Mouse (Mus musculus) C2C12 (cell line): ENCODE measurements around the gene Arhgap24.

Source experiments
- CEBPB ChIP-seq: IDR thresholded peaks from one replicate; pipeline ENCODE4 v1.6.1; 2011; ENCODE audit warnings: low read depth, mild to moderate bottlenecking, control low read depth, moderate library complexity
- CTCF ChIP-seq: IDR thresholded peaks from one replicate; pipeline ENCODE4 v1.5.1; 2011; ENCODE audit not compliant: control insufficient read depth, insufficient read depth, insufficient read length
- FOSL1 ChIP-seq: IDR thresholded peaks from one replicate; pipeline ENCODE4 v1.8.0; 2011; ENCODE audit warnings: mild to moderate bottlenecking, low read length; ENCODE audit not compliant: poor library complexity, insufficient read depth, severe bottlenecking
- MAX ChIP-seq: IDR thresholded peaks from one replicate; pipeline ENCODE4 v1.6.1; 2011; ENCODE audit warnings: mild to moderate bottlenecking, control low read depth
- MYOD1 ChIP-seq: IDR thresholded peaks from one replicate; pipeline ENCODE4 v1.6.1; 2011; ENCODE audit warnings: low read depth; ENCODE audit not compliant: control insufficient read depth, insufficient read length
- MYOG ChIP-seq: IDR thresholded peaks from one replicate; pipeline ENCODE4 v1.6.1; 2011; ENCODE audit not compliant: control insufficient read depth, insufficient read length; ENCODE audit errors: extremely low read depth
- USF1 ChIP-seq: IDR thresholded peaks from one replicate; pipeline ENCODE4 v1.6.1; 2011; ENCODE audit warnings: low read depth, mild to moderate bottlenecking, control low read depth, moderate library complexity

DNA sequence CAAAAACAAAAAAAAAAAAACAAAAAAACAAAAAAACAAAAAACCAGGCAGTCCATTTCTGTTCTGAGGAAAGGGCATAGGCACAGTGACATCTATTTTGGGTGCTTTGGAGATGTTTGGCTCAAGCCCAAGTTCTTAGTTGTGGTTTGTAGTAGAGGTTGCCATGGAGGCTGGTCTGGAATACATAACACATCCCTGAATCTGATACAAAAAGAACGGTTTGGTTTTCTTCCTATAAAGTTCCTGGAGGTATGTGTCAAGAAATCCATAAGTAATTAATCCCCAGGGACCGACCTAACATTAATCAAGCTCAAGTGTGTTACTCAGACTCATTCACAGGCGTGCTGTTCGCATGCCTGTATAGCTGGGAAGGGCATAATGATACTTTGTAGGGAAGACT lies 245.8 kb downstream of the Arhgap24 start:
- TF ChIP-seq CTCF, result no peak
- no peak for TF ChIP-seq MAX
- TF ChIP-seq USF1, result no peak
- no peak for TF ChIP-seq CEBPB
- no peak for TF ChIP-seq MYOD1
- TF ChIP-seq MYOG, result no peak
- TF ChIP-seq FOSL1, result no peak
